Mouse (Mus musculus) testis, postnatal 10 days (tissue): ENCODE measurements around the gene Rsad1.
A peak's percentile ranks its signal among the peaks of the same experiment; 100 is the strongest.

Experiments used
- DNase-seq: peaks from one replicate; pipeline ENCODE4 v3.0.0; 2021; ENCODE audit warnings: low spot score

The Rsad1 gene

DNA sequence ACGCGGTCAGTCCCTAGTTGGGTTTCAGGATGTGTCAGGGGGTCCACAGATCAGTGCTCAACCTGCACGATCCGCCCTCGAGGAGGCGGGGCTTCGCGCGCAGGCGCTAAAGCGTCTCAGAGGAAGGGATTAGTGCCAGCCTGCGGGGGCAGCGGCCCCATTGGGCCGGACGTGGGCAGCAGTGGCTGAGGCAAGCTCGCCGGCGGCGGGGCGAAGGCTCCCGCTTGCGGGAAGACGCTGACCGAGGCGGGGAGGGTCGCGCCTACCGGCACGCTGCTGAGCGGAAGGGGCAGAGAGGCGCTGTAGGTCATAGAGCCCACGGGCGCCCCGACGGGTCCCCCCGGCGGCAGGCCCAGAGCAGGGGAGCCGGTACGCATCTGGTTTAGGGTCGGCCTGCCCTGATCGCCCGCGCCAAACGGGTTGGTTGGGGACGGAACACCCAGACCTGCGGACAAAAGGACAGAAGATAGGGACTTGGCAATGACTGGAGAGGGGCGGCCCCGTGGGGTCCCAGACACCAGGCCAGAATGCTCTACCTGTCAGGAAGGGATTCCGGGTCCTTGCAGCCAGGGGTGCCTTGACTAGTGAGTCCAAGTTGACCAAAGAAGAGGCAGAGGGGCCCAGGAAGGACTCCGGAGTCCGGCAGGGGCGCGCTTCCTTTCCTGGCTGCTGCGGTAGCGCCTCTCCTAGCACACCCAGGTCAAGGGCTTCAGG is 57.9 kb downstream of the Rsad1 start:
- DNase-seq: peak; percentile 69
